Mouse (Mus musculus) right cerebral cortex, postnatal 36 days (tissue): ENCODE measurements around the gene Topbp1.

ENCODE experiments used
- DNase-seq, 2 experiments: peaks; one replicate each; pipeline ENCODE4 v3.0.0; 2022; ENCODE audit warnings: low spot score in 2 of 2, mixed read lengths in 1 of 2

Topbp1 gene

GRCm38 (mm10) chr9:103385600-103385999 is 80.6 kb downstream of the Topbp1 start:
- no peak for DNase-seq

GRCm38 (mm10) chr9:103386573-103386972 is 81.6 kb downstream of the Topbp1 start:
- no peak for DNase-seq

GRCm38 (mm10) chr9:103387011-103387653 is 82.1 kb downstream of the Topbp1 start:
- no peak for DNase-seq

GRCm38 (mm10) chr9:103389261-103389660 is 84.2 kb downstream of the Topbp1 start:
- DNase-seq = no peak

- DNase-seq = no peak
Measured at GRCm38 (mm10) chr9:103391796-103392372, 86.9 kb downstream of the Topbp1 start.

GRCm38 (mm10) chr9:103393256-103393655 is 88.2 kb downstream of the Topbp1 start:
- no peak for DNase-seq

GRCm38 (mm10) chr9:103398509-103399157 is 93.6 kb downstream of the Topbp1 start:
- peak; percentile 2 to 14 for DNase-seq
